Mouse (Mus musculus) bone marrow macrophage, adult 2 months (primary cell): ENCODE results near the gene Hivep2. TPM values are rescaled to one million over a fixed set of nuclear protein-coding genes. Genes with fewer than 3 reads are reported as not detected.
A peak's percentile ranks its signal among the peaks of the same experiment; 100 is the strongest.

ENCODE experiments used
- H3K27ac ChIP-seq: 2 replicates; pipeline ENCODE4 v1.5.1; 2012; ENCODE audit warnings: low read depth, low read length; ENCODE audit not compliant: insufficient read depth
- H3K4me1 ChIP-seq: 2 replicates; pipeline ENCODE4 v1.6.1; 2012; ENCODE audit warnings: low read length; ENCODE audit not compliant: control insufficient read depth, insufficient read depth
- H3K4me3 ChIP-seq: 2 replicates; pipeline ENCODE4 v1.5.1; 2012; ENCODE audit warnings: mild to moderate bottlenecking, low read length, moderate library complexity; ENCODE audit not compliant: insufficient read depth
- CTCF ChIP-seq: IDR thresholded peaks from 2 replicates; pipeline ENCODE4 v1.5.1; 2012; ENCODE audit warnings: low read depth, mild to moderate bottlenecking, low read length, moderate library complexity
- POLR2A ChIP-seq: IDR thresholded peaks from 2 replicates; pipeline ENCODE4 v1.6.1; 2012; ENCODE audit warnings: mild to moderate bottlenecking, low read depth, low read length, borderline replicate concordance
- polyA plus RNA-seq: library from polyadenylated mRNA; stranded (reverse); fragments of >200 nt; gene quantifications from 2 replicates; pipeline ENCODE4 v1.2.4, GENCODE M21; 2012; ENCODE audit not compliant: missing spikeins, insufficient read depth, insufficient read length

Gene Hivep2
- 1.4 and 1.6 TPM in 2 replicates for polyA plus RNA-seq

- H3K4me3 ChIP-seq = peak within 1 kb of the TSS; percentile 65
- peak within 1 kb of the TSS; percentile 78 for H3K27ac ChIP-seq
- H3K4me1 ChIP-seq = peaks cover 8% of the 10 kb centered on the region
- TF ChIP-seq POLR2A = no peak
Measured at GRCm38 (mm10) chr10:13965974-13966829, at the start of gene Hivep2. Hivep2 (plus strand) TSS chr10:13966075.

- no peaks in the 10 kb centered on the region for H3K4me1 ChIP-seq
- H3K4me3 ChIP-seq = no peak overlapping the region
- TF ChIP-seq POLR2A = no peak
- TF ChIP-seq CTCF = no peak
- no peak overlapping the region for H3K27ac ChIP-seq
Measured at GRCm38 (mm10) chr10:13916645-13917342, 49.1 kb upstream of the Hivep2 start.

- H3K4me3 ChIP-seq = no peak overlapping the region
- no peaks in the 10 kb centered on the region for H3K4me1 ChIP-seq
- no peak overlapping the region for H3K27ac ChIP-seq
- TF ChIP-seq CTCF = no peak
- TF ChIP-seq POLR2A = no peak
Measured at GRCm38 (mm10) chr10:13921641-13922385, 44.1 kb upstream of the Hivep2 start.

GRCm38 (mm10) chr10:13929306-13929705, 36.6 kb upstream of the Hivep2 start:
- TF ChIP-seq CTCF = no peak
- no peak for TF ChIP-seq POLR2A
- Histone ChIP-seq H3K27ac (no peak overlapping the region), H3K4me3 (no peak overlapping the region), H3K4me1 (peaks cover 9% of the 10 kb centered on the region)

- TF ChIP-seq CTCF = no peak
- no peak for TF ChIP-seq POLR2A
- Histone ChIP-seq H3K4me1 (peaks cover 9% of the 10 kb centered on the region), H3K27ac (no peak overlapping the region), H3K4me3 (no peak overlapping the region)
Measured at GRCm38 (mm10) chr10:13932147-13932546, 33.7 kb upstream of the Hivep2 start.

GRCm38 (mm10) chr10:13933320-13933719, 32.6 kb upstream of the Hivep2 start:
- no peak overlapping the region for H3K27ac ChIP-seq
- H3K4me1 ChIP-seq = peaks cover 9% of the 10 kb centered on the region
- TF ChIP-seq CTCF = no peak
- no peak for TF ChIP-seq POLR2A
- H3K4me3 ChIP-seq = no peak overlapping the region

DNA sequence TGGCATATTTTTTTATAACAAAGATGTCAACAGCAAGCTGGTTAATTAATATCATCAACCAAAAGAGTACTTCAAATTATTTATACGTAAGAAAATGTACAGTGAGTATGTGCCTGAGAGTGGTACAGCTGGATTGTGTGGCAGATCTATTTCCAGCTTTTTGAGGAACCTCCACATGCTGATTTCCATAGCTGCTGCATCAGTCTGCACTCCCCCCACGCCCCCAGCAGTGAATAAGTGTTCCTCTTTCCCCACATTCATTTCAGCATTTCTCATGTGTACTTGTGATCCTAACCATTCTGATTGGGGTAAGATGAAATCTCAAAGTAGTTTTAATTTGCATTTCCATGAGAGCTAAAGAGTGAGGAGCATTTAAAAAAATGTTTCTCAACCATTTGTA, 30.2 kb upstream of the Hivep2 start:
- Histone ChIP-seq H3K27ac (no peak overlapping the region), H3K4me3 (no peak overlapping the region), H3K4me1 (peaks cover 9% of the 10 kb centered on the region)
- TF ChIP-seq POLR2A (no peak), CTCF (no peak)

GRCm38 (mm10) chr10:13941406-13941805, 24.5 kb upstream of the Hivep2 start:
- H3K4me1 ChIP-seq = peaks cover 8% of the 10 kb centered on the region
- TF ChIP-seq CTCF (no peak), POLR2A (no peak)
- H3K27ac ChIP-seq = no peak overlapping the region
- H3K4me3 ChIP-seq = no peak overlapping the region

DNA sequence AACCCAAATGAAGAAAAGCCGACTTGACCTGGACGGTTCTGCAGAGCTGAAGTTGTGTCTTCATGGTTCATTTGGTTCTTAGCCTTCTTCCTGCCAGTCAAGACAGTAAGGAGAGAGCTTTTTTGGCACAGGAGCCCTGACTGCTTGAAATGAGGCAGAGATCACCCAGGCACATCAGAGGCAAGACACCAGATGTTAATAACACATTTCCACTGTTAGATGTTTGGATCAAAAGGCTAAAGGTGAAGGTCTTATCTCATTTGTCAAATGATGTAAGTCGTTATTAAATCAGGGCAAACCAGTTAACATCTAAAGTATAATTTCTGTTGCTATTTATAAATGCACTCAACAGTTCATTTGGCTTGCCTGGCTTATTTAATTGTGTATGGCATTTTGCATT, 22.2 kb upstream of the Hivep2 start:
- no peak for TF ChIP-seq POLR2A
- Histone ChIP-seq H3K4me1 (peaks cover 12% of the 10 kb centered on the region), H3K27ac (no peak overlapping the region), H3K4me3 (no peak overlapping the region)
